Mouse (Mus musculus) ES-E14 (cell line): Measurements from ENCODE around the gene Kdm6b.

Experiments
- HCFC1 ChIP-seq: IDR thresholded peaks from 2 replicates; pipeline ENCODE4 v1.6.1; 2012; ENCODE audit warnings: low read length, inconsistent platforms, borderline replicate concordance; ENCODE audit not compliant: insufficient read depth
- ZC3H11A ChIP-seq: IDR thresholded peaks from 2 replicates; pipeline ENCODE4 v1.6.1; 2012; ENCODE audit warnings: low read depth, mild to moderate bottlenecking, inconsistent platforms, low read length, borderline replicate concordance
- ZNF384 ChIP-seq: IDR thresholded peaks from 2 replicates; pipeline ENCODE4 v1.6.1; 2012; ENCODE audit warnings: low read depth, low read length, inconsistent platforms

DNA sequence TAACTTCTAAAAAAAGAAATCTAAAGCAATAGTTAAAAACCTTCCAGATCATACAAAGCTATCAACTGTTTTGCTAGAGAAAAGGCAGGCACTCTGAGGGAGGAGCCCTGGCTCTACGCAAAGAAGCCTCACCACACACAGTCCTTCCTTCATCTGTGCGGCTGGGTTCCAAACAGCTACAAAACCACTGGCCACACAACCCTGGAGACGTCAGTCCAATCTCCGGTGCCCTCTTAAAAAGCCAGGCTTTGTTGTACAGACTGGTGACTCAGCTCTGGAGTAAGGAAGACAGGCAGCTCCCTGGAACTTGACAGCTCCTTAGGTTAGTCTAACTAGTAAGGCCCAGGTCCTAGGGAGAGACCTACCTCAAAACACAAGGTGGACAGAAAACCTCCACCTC, 37.8 kb downstream of the Kdm6b start:
- no peak for TF ChIP-seq ZNF384
- TF ChIP-seq HCFC1: no peak
- no peak for TF ChIP-seq ZC3H11A
